Mouse (Mus musculus): Measurements from ENCODE around the gene Ankrd13a. TPM values are rescaled to one million over a fixed set of nuclear protein-coding genes. Genes with fewer than 3 reads are reported as not detected.

The Ankrd13a gene
- total RNA-seq, 2 experiments from 2014 or later, result 68.6 to 91.4 TPM

- no peak for DNase-seq
Measured at GRCm38 (mm10) chr5:114796299-114797012, 22.0 kb downstream of the Ankrd13a start.

- DNase-seq, result no peak
Measured at GRCm38 (mm10) chr5:114797253-114797652, 22.8 kb downstream of the Ankrd13a start.

- DNase-seq, result no peak
Measured at GRCm38 (mm10) chr5:114799848-114800247, 25.4 kb downstream of the Ankrd13a start.

- peak; percentile 54 to 57 for DNase-seq
Measured at GRCm38 (mm10) chr5:114801049-114801448, 26.6 kb downstream of the Ankrd13a start.

- no peak for DNase-seq
Measured at GRCm38 (mm10) chr5:114801841-114802240, 27.4 kb downstream of the Ankrd13a start.

GRCm38 (mm10) chr5:114803231-114803630 is 28.8 kb downstream of the Ankrd13a start:
- no peak for DNase-seq

- DNase-seq, result no peak
Measured at GRCm38 (mm10) chr5:114804335-114804734, 29.9 kb downstream of the Ankrd13a start.

GRCm38 (mm10) chr5:114804958-114805357 is 30.5 kb downstream of the Ankrd13a start:
- DNase-seq, result peak; percentile 70 to 82

GRCm38 (mm10) chr5:114805436-114806350 is 31.2 kb downstream of the Ankrd13a start:
- DNase-seq, result no peak

- DNase-seq, result no peak
Measured at GRCm38 (mm10) chr5:114806636-114807035, 32.2 kb downstream of the Ankrd13a start.

GRCm38 (mm10) chr5:114807063-114807462 is 32.6 kb downstream of the Ankrd13a start:
- DNase-seq, result no peak

- DNase-seq, result no peak
Measured at GRCm38 (mm10) chr5:114807468-114807867, 33.0 kb downstream of the Ankrd13a start.

- DNase-seq, result no peak
Measured at GRCm38 (mm10) chr5:114807893-114808292, 33.4 kb downstream of the Ankrd13a start.

- no peak for DNase-seq
Measured at GRCm38 (mm10) chr5:114808385-114808784, 33.9 kb downstream of the Ankrd13a start.

- DNase-seq, result peak; percentile 64 to 83
Measured at GRCm38 (mm10) chr5:114809181-114809756, 34.8 kb downstream of the Ankrd13a start.

GRCm38 (mm10) chr5:114809826-114810225 is 35.3 kb downstream of the Ankrd13a start:
- no peak for DNase-seq

GRCm38 (mm10) chr5:114813525-114814181 is 39.2 kb downstream of the Ankrd13a start:
- peak; percentile 89 to 93 for DNase-seq

GRCm38 (mm10) chr5:114816599-114816998 is 42.1 kb downstream of the Ankrd13a start:
- DNase-seq, result no peak

- DNase-seq, result no peak
Measured at GRCm38 (mm10) chr5:114818124-114818523, 43.6 kb downstream of the Ankrd13a start.

GRCm38 (mm10) chr5:114822796-114823688 is 48.6 kb downstream of the Ankrd13a start, which contains the start of gene 1500011B03Rik:
TSS of gene 1500011B03Rik (minus strand) at chr5:114823468.
- DNase-seq, result peak; percentile 78 to 89

GRCm38 (mm10) chr5:114824197-114824596 is 49.7 kb downstream of the Ankrd13a start:
- DNase-seq, result peak; percentile 34 to 45

Data from adrenal gland, postnatal 36 days (tissue).